Mouse (Mus musculus) G1E (cell line): ENCODE data around the gene Ext2. TPM values are rescaled to one million over a fixed set of nuclear protein-coding genes. Genes with fewer than 3 reads are reported as not detected.

Source experiments
- ATAC-seq: 2 replicates; pipeline ENCODE4 v1.8.0; 2016; ENCODE audit warnings: mild to moderate bottlenecking; ENCODE audit not compliant: insufficient number of reproducible peaks, poor library complexity, low FRiP score, severe bottlenecking; ENCODE audit errors: extremely low read depth
- DNase-seq: peaks from one replicate; pipeline ENCODE4 v3.0.0; 2012; ENCODE audit warnings: low spot score
- H3K27me3 ChIP-seq: 2 replicates; pipeline ENCODE4 v1.6.1; 2012; ENCODE audit warnings: mild to moderate bottlenecking, low read length, inconsistent platforms; ENCODE audit not compliant: insufficient read depth
- H3K36me3 ChIP-seq: replicated peaks from 2 replicates; pipeline ENCODE3; 2012; ENCODE audit warnings: mild to moderate bottlenecking, inconsistent platforms
- H3K4me1 ChIP-seq: 2 replicates; pipeline ENCODE4 v1.6.1; 2012; ENCODE audit warnings: low read depth, low read length, inconsistent platforms, mixed read lengths; ENCODE audit not compliant: insufficient read depth
- H3K4me3 ChIP-seq: 2 replicates; pipeline ENCODE4 v1.5.1; 2012; ENCODE audit warnings: low read depth, mild to moderate bottlenecking, inconsistent platforms, low read length, moderate library complexity, mixed read lengths
- H3K9me3 ChIP-seq: replicated peaks from 2 replicates; pipeline ENCODE4 v1.6.1; 2012; ENCODE audit warnings: inconsistent platforms
- CTCF ChIP-seq: IDR thresholded peaks from 2 replicates; pipeline ENCODE4 v1.5.1; 2012; ENCODE audit warnings: low read depth, low read length, inconsistent platforms, mixed read lengths
- GATA1 ChIP-seq: IDR thresholded peaks from 2 replicates; pipeline ENCODE4 v1.6.1; 2012; ENCODE audit warnings: borderline replicate concordance, low read length, inconsistent platforms, mixed read lengths
- GATA2 ChIP-seq: IDR thresholded peaks from 2 replicates; pipeline ENCODE4 v1.6.1; 2012; ENCODE audit warnings: low read depth, low read length, inconsistent platforms, borderline replicate concordance
- POLR2AphosphoS5 ChIP-seq: IDR thresholded peaks from 2 replicates; pipeline ENCODE4 v1.6.1; 2012; ENCODE audit warnings: low read depth, low read length, inconsistent platforms; ENCODE audit not compliant: insufficient replicate concordance
- TAL1 ChIP-seq: conservative IDR thresholded peaks from 2 replicates; pipeline ENCODE4 v1.6.1; 2012; ENCODE audit warnings: low read depth, low read length, inconsistent platforms, mixed read lengths
- polyA plus RNA-seq: library from polyadenylated mRNA; stranded (reverse); fragments of >175 nt; gene quantifications from 2 replicates; pipeline ENCODE4 v1.2.3, GENCODE M21; 2012
- total RNA-seq, 2 experiments: library from RNA; stranded (forward) in 1 of 2; stranded (reverse) in 1 of 2; fragments of 200-1000 nt in 1 of 2; fragments of >200 nt in 1 of 2; fragmentation: Nextera tagmentation in 1 of 2; gene quantifications; 2 replicates each; pipeline ENCODE4 v1.2.3; 2014 to 2017

The Ext2 gene
- total and polyA plus RNA-seq, 3 experiments, result 22.9 to 42.6 (median 25.0) TPM

GRCm38 (mm10) chr2:93713267-93713666 is 109.1 kb downstream of the Ext2 start:
- no peak overlapping the region for H3K4me3 ChIP-seq
- ATAC-seq (no peak), DNase-seq (no peak)
- TF ChIP-seq TAL1 (no peak), GATA2 (no peak), CTCF (no peak)
- H3K4me1 ChIP-seq, result peaks cover 6% of the 10 kb centered on the region; the same call in 1 of the 2 replicates
- peaks cover 85% of the 10 kb centered on the region for H3K36me3 ChIP-seq
- H3K27me3 ChIP-seq, result no peaks in the 10 kb centered on the region
- no peaks in the 10 kb centered on the region for H3K9me3 ChIP-seq

DNA sequence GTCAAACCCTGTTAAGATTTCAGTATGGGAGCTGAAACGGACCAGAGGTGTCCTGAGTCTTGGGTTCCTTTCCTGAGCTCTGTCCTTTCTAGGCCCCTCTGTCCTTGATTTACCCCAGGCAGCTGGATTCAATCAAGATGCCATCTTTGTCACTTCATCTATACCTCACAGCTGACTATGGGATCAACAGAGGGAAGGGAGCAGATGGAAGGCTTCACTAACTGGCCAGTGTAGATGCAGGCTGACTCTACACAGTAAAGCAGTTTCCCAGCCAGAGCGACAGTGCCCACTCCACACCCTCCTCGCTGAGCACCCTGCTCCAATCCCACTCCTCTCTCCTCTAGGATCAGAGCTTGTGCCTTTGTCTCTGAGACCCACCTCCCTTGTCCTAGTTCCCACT is 110.9 kb downstream of the Ext2 start:
- Histone ChIP-seq H3K36me3 (peaks cover 82% of the 10 kb centered on the region), H3K9me3 (no peaks in the 10 kb centered on the region), H3K27me3 (no peaks in the 10 kb centered on the region), H3K4me1 (peaks cover 6% of the 10 kb centered on the region; the same call in 1 of the 2 replicates), H3K4me3 (no peak overlapping the region)
- TF ChIP-seq GATA2 (no peak), CTCF (no peak), GATA1 (no peak), TAL1 (no peak), POLR2AphosphoS5 (no peak)
- ATAC-seq (no peak), DNase-seq (no peak)

- Histone ChIP-seq H3K9me3 (no peaks in the 10 kb centered on the region), H3K4me1 (no peaks in the 10 kb centered on the region), H3K27me3 (no peaks in the 10 kb centered on the region), H3K36me3 (peaks cover 77% of the 10 kb centered on the region), H3K4me3 (no peak overlapping the region)
- no peak for ATAC-seq
- TF ChIP-seq TAL1 (no peak), GATA1 (no peak), GATA2 (no peak), CTCF (no peak), POLR2AphosphoS5 (no peak)
- no peak for DNase-seq
Observed at GRCm38 (mm10) chr2:93709696-93710095, 112.7 kb downstream of the Ext2 start.

- no peaks in the 10 kb centered on the region for H3K27me3 ChIP-seq
- H3K4me1 ChIP-seq, result no peaks in the 10 kb centered on the region
- TF ChIP-seq GATA1 (no peak), POLR2AphosphoS5 (no peak), GATA2 (no peak), TAL1 (no peak), CTCF (no peak)
- H3K9me3 ChIP-seq, result no peaks in the 10 kb centered on the region
- no peak overlapping the region for H3K4me3 ChIP-seq
- DNase-seq, result no peak
- no peak for ATAC-seq
- peaks cover 76% of the 10 kb centered on the region for H3K36me3 ChIP-seq
Observed at GRCm38 (mm10) chr2:93709241-93709640, 113.1 kb downstream of the Ext2 start.

GRCm38 (mm10) chr2:93706825-93707224 is 115.5 kb downstream of the Ext2 start:
- Histone ChIP-seq H3K36me3 (peaks cover 75% of the 10 kb centered on the region), H3K27me3 (no peaks in the 10 kb centered on the region), H3K4me3 (no peak overlapping the region), H3K4me1 (no peaks in the 10 kb centered on the region), H3K9me3 (no peaks in the 10 kb centered on the region)
- TF ChIP-seq CTCF (no peak), GATA2 (no peak), GATA1 (no peak), POLR2AphosphoS5 (no peak), TAL1 (no peak)
- DNase-seq, result no peak
- ATAC-seq, result no peak

DNA sequence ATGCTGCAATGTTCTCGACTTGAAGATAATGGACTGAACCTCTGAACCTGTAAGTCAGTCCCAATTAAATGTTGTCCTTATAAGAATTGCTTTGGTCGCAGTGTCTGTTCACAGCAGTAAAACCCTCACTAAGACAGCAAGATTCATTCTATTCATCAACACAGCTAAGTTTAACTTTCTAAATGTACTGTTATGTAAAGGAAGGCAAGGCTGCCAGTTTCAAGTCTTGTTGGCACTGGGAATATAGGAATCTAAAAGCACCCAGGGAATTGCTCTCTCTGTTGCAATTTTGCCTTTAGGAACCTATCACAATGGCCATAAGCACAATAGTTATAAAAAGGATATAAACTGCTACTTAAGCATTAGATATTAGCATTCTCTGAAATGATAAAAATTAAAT is 116.0 kb downstream of the Ext2 start:
- TF ChIP-seq TAL1 (no peak), CTCF (no peak), POLR2AphosphoS5 (no peak), GATA2 (no peak), GATA1 (no peak)
- Histone ChIP-seq H3K9me3 (no peaks in the 10 kb centered on the region), H3K36me3 (peaks cover 77% of the 10 kb centered on the region), H3K27me3 (no peaks in the 10 kb centered on the region), H3K4me3 (no peak overlapping the region), H3K4me1 (no peaks in the 10 kb centered on the region)
- ATAC-seq, result no peak
- DNase-seq, result no peak
